Mouse (Mus musculus) cerebellum, adult 2 months (tissue): Measurements from ENCODE around the gene Gm48552.

Experiments
- CTCF ChIP-seq: fragments of 200-500 bp; IDR thresholded peaks from 2 replicates; pipeline ENCODE4 v1.5.1; 2011; ENCODE audit warnings: low read depth, mild to moderate bottlenecking, control low read depth, low read length, moderate library complexity, borderline replicate concordance; ENCODE audit not compliant: insufficient read depth
- POLR2A ChIP-seq: fragments of 200-500 bp; IDR thresholded peaks from 2 replicates; pipeline ENCODE4 v1.6.1; 2011; ENCODE audit warnings: low read length, control low read depth, borderline replicate concordance; ENCODE audit not compliant: insufficient read depth

DNA sequence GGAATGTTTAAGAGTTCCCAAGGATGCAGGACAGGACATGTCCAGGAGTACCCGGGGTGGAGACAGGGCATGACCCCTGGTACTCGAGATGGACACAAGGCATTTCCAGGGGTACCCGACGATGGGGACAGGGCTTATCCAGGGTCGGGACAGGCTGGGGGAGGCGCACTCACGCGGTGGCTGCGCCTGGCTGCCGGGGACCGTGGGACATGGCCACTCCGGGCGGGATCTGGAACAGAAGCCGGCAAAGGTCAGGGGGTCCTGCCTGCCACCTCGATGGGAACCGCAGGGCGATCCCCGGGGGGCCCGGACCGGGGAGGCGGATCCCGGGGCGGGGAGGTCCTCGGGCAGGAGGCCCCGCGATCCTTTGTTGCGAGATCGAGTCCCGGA, 38.8 kb upstream of the Gm48552 start:
- TF ChIP-seq CTCF, result no peak
- no peak for TF ChIP-seq POLR2A
